Mouse (Mus musculus) heart, postnatal 0 days (tissue): Measurements from ENCODE around the gene Fxn.

Source experiments
- CTCF ChIP-seq: IDR thresholded peaks from 2 replicates; pipeline ENCODE4 v1.5.1; 2016; ENCODE audit warnings: antibody characterized with exemption, control low read depth, low read depth
- EP300 ChIP-seq: IDR thresholded peaks from 2 replicates; pipeline ENCODE4 v1.6.1; 2016; ENCODE audit warnings: antibody characterized with exemption, low read depth

DNA sequence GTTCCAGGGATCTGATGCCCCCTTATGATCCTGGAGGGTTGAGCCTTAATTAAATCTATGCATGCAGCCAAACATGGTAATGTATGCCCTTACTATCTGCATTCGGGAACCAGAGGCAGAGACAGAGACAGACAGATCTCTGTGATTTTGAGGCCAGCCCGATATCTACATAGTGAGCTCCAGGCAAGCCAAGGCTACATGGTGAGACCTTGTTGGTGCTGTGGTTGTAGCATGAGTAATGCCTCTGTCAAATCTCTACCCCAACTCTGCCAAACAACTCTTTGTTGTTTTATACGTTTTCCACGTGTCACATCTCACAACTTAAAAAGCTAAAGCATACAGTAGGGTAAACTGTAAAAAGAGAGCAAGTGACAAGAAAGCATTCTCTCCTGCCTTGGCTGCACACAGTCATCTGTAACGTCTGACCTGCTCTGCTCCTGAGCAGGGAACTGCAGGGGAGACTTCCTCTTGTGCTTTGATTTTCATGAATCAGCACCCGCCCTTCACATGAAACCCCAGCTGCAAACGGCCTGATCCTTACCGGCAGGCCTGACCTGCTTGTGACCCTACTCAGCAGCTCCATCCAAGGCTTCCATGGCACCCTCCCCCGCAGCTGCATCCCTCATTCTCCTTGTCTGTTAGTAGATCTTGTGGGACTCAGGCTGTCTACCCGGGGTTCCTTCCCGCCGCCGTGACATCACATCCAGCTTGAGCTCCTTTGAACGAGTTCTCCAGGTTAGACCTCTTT, 38.4 kb downstream of the Fxn start:
- TF ChIP-seq CTCF (no peak), EP300 (no peak)
